Mouse (Mus musculus) small intestine, adult 2 months (tissue): Measurements from ENCODE around the gene Fuca1.

Experiments
- CTCF ChIP-seq: fragments of 200-500 bp; IDR thresholded peaks from 2 replicates; pipeline ENCODE4 v1.5.1; 2012; ENCODE audit warnings: low read depth, mild to moderate bottlenecking, control low read depth, inconsistent platforms, low read length, moderate library complexity, mixed read lengths; ENCODE audit not compliant: insufficient replicate concordance, insufficient read length; ENCODE audit errors: extremely low read depth
- POLR2A ChIP-seq: fragments of 200-500 bp; IDR thresholded peaks from 2 replicates; pipeline ENCODE4 v1.6.1; 2012; ENCODE audit warnings: low read depth, mild to moderate bottlenecking, control low read depth, inconsistent platforms, low read length, moderate library complexity

DNA sequence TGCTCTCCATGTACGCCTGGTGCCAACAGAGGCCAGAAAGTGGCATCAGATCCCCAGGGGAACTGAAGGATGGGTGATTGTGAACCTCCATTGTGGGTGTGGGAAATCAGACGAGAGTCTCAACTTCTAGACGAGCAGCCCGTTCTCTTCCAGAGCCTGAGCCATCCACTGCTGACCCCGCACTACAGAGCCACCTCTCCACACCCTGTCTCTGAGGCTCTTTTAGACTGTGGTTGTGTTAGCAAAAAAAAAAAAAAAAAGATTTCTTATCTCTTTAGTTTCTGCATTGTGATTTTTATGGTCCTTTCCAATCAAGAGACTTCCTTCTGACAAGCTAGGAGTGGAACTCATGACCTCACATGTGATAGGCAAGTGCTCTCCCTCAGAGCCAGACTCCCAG lies 8.9 kb downstream of the Fuca1 start:
- no peak for TF ChIP-seq CTCF
- no peak for TF ChIP-seq POLR2A
